Mouse (Mus musculus) colon, adult 2 months (tissue): ENCODE results near the gene Vmn1r170. TPM values are rescaled to one million over a fixed set of nuclear protein-coding genes. Genes with fewer than 3 reads are reported as not detected.

Source experiments
- polyA plus RNA-seq: library from polyadenylated mRNA; depleted of rRNA; stranded (reverse); fragments of >200 nt; gene quantifications from 2 replicates; pipeline ENCODE4 v1.2.3, GENCODE M21; 2012; rRNA removed

Gene Vmn1r170
- not detected in 2 replicates for polyA plus RNA-seq

DNA sequence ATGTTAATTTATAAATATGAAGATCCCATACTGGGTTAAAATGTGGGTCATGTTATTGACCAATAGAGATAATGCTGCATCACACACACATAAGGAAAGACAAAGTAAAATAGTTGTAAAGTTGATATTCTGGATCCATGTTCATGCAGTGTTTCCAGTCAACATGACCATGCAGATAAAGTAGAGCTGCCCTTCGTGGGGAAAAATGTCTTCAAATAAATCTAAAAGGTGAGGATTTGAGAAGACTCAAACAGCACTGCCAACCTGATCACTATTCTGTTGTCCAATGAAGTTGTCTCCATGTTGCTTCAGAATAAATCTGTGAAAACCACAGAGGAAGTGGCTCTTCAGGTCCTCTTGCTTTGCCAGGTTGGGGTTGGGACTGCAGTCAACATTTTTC is at the start of gene Vmn1r170:
Gene Vmn1r170 (plus strand): TSS at position 301 of the 400 bp plus-strand sequence.

GRCm38 (mm10) chr7:23575226-23575625 is 30.7 kb upstream of the Vmn1r170 start, which contains the start of gene Vmn1r169:
Gene Vmn1r169 (plus strand): TSS chr7:23575526.

DNA sequence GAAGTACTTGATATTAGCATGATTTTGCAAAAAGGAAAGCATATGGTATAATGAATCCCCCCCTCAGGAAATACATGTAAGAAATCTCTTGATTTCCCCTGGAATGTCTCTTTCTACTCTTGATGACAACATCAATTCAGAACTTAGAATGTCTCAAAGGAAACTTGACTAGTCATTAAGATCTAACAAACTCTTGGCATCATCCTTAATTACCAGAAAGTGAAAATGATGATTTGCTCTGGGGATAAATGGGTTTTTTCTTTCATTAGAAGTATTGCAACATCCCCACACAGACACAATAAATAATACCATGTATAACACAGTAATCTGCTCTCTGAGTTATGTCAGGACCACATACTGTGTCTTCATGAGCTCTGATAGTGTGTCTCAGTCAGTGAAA is 24.4 kb downstream of the Vmn1r170 start, which contains the start of gene Vmn1r171:
Gene Vmn1r171 (plus strand): TSS at position 301 of the 400 bp plus-strand sequence.

Other genes starting within 250 kb of the Vmn1r170 start
- gene Nlrp5, start 220.3 kb upstream of the Vmn1r170 start, polyA plus RNA-seq = not detected in 2 replicates
- not detected in 2 replicates for gene Vmn1r167, start 99.0 kb upstream of the Vmn1r170 start, polyA plus RNA-seq
- gene Vmn1r168, start 66.4 kb upstream of the Vmn1r170 start, polyA plus RNA-seq = not detected in 2 replicates
- gene Vmn1r169, start 30.6 kb upstream of the Vmn1r170 start, polyA plus RNA-seq = not detected in 2 replicates
- gene Vmn1r171, start 24.5 kb downstream of the Vmn1r170 start, polyA plus RNA-seq = not detected in 2 replicates
- gene Vmn1r172, start 52.1 kb downstream of the Vmn1r170 start, polyA plus RNA-seq = not detected in 2 replicates
- not detected in 2 replicates for gene Vmn1r173, start 94.5 kb downstream of the Vmn1r170 start, polyA plus RNA-seq
- not detected in 2 replicates for gene Vmn1r174, start 146.1 kb downstream of the Vmn1r170 start, polyA plus RNA-seq
- gene Vmn1r175, start 204.5 kb downstream of the Vmn1r170 start, polyA plus RNA-seq = not detected in 2 replicates
- not detected in 2 replicates for gene Vmn1r176, start 231.2 kb downstream of the Vmn1r170 start, polyA plus RNA-seq